Mouse (Mus musculus): ENCODE measurements around the gene Slc24a3. TPM values are rescaled to one million over a fixed set of nuclear protein-coding genes. Genes with fewer than 3 reads are reported as not detected.

The Slc24a3 gene
- polyA plus RNA-seq (2012; rRNA removed), result 9.8 and 11.9 TPM in 2 replicates

DNA sequence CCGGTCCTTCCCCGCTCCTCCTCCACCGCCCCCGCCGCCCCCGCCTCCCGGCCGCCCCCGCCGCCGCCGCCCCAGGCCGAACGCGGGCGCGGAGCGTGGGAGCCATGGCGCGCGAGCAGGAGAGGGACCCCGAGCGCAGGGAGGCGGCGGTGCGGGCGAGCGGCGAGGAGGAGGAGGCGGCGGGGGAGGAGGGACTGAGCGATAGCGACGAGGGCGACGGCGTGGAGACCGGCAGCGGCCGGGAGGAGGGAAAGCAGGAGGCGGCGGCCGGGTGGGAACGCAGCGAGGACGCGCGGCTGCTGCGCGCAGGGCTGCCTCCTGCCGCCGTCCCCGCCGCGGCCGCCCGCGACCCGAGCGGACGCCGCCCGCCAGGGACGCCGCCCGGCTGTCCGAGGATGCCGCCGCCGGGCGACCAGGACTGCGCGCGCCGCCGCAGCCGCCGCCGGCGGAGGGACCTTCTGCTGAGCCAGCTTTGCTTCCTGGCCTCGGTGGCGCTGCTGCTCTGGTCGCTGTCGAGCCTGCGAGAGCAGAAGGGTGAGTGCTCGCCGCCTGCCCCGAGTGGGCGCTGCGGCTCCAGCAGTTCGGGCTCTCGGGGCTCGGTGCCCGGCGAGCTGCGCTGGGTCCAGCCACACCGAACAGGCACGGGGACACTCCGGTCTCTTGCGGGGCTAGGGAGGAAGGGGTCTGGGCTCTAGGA, at the start of gene Slc24a3:
Gene Slc24a3, plus strand, starts transcription at position 91 of the 697 bp plus-strand sequence.
- DNase-seq (ENCODE audit: low read depth, low spot score), result peak; percentile 28
- under 1% methylated on average over 90 of the region's 100 CpGs for WGBS

DNA sequence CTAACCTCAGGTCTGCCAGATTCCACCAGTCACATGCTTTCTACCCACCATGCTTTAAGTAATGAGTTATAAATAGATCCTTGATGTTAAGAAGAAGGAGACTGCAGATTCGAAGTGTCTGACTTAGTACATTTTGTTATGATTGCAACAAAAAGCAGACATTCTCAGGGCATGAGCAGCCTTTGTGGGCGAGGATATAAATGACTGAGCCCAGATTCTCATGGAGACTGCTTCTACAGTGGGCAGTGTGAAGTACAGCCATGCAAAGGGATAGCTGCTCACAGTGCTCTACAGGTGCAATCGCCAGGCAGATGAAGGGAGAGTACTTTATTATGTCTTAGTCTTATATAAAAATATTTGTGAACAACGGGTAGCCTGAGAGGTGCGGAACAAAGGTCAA, 49.8 kb upstream of the Slc24a3 start:
- 45% methylated on average over 5 of the region's 5 CpGs for WGBS
- no peak for DNase-seq (ENCODE audit: low read depth, low spot score)

DNA sequence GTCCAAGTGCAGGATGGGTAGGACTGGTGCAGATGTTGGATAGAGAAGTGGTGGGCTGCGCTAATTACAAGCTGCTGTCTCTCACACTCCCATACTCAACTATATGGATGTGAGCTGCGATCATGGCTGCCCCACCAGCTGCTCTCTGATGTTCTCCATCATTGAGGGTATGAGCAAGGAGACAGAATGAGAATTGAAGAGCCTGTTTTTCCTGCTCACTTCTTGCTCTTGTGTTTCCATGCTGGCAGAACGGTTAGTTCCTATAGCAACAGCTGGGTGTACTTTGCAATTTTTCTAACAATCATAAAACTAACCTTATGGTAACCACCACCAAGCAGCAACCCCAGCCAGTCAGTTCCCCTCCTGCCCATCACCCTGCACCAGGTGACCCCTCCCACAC, 39.8 kb upstream of the Slc24a3 start:
- WGBS, result 61% methylated on average over 3 of the region's 3 CpGs
- DNase-seq (ENCODE audit: low read depth, low spot score), result no peak

DNA sequence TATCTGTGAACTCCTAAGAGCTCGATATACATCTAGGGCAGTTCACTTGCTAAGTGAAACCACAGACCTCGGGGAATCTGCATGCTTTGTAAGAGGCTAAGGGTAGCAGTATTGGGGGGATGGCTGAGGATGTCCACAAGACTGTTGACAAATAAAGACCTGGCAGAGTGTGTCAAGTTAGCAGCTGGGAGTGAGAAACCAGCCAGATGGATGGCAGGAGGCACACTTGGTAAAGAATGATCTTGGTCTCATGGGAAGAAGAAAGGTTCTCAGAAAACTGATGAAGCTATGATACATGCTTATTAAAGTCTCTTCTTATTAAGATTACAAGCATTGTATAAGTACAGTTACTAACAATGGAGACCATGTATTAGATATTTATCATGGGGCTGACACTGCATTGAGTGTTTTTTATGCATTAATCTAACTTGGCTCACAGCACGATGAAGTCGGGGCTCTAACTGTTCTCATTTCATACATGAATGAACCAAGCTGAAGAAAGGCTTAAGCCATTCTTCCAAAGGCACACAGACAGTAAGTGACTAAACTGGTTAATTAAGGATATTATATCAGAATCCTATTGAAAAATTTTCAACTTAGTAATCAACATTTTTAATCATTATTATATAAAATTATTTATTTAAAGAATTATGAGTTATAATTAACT, 30.8 kb upstream of the Slc24a3 start:
- 79% methylated on average over 4 of the region's 4 CpGs for WGBS
- DNase-seq (ENCODE audit: low read depth, low spot score), result no peak

DNA sequence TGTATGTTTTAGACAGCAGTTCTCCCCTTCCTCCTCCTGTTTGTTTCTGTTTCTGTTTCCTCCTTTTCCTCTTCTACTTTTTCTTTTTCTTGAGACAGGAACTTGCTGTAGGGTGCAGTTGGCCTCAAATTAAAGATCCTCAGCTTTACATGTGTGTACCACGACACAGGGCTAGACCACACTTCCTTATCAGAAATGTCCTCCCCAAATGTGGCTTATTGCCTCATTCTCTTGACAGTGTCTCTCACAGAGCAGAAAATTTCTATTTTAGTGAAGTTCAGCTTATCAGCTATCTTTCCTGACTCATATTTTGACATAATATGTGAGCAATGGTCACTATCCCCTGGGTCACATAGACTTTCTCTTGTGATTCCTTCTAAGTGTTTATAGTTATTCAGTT, 17.1 kb upstream of the Slc24a3 start:
- WGBS, result 65% methylated on average over 1 of the region's 1 CpGs
- DNase-seq (ENCODE audit: low read depth, low spot score), result no peak

DNA sequence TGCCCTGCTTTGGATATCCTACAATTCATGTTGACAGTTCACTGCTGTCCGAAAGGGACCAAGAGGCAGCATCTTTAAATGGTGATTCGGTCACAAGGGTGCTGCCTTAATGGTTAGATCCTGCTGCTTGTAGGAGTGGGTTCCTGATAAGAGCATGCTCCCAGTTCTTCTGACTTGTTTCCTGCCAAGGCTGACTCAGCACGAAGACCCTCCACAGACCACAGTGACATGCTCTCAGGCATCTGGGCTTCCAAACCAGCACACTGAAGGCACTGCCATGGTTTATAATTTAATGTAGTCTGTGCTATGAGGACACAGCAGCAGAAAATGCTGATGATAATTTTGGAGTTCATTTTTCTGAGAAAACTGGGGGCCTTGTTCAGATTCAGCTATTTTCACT, 16.7 kb upstream of the Slc24a3 start:
- DNase-seq (ENCODE audit: low read depth, low spot score), result no peak
- 78% methylated on average over 3 of the region's 3 CpGs for WGBS

DNA sequence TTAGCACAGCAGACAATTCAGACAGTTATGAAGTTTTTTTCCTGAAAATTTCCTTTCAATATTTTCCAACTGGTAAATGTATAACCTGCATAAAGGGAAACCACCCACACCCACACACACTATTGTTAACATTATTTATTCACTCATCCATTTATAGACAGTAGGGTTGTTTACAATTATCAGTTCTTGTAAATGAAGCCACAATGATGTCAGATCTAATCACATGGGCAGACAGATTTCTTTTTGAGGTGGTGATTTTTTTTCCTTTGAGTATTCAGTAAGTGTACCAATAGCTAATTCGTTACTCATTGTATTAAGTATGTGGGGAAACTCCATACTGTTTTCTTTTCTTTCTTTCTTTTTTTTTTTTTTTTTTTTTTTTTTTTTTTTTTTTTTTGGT, 15.3 kb upstream of the Slc24a3 start:
- WGBS, result 70% methylated on average over 1 of the region's 1 CpGs
- no peak for DNase-seq (ENCODE audit: low read depth, low spot score)

DNA sequence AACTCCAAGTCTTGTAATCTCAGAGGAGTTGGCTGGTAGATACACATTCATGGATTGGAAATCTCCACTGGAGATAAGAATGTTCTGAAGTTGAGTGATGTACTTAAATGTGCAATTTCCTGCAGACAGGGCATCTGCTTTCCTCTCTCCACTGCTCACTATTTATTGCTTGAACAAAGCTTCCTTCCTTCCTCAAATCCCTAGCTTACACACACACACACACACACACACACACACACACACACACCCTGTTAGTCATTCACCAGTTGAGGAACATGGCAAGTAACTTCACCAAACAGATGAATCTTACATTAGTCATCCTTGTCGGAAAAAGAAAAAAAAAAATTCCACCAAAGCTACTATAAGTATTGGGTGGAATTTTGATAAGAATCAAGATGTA, 8.6 kb upstream of the Slc24a3 start:
- WGBS, result 23% methylated on average over 1 of the region's 1 CpGs
- no peak for DNase-seq (ENCODE audit: low read depth, low spot score)

DNA sequence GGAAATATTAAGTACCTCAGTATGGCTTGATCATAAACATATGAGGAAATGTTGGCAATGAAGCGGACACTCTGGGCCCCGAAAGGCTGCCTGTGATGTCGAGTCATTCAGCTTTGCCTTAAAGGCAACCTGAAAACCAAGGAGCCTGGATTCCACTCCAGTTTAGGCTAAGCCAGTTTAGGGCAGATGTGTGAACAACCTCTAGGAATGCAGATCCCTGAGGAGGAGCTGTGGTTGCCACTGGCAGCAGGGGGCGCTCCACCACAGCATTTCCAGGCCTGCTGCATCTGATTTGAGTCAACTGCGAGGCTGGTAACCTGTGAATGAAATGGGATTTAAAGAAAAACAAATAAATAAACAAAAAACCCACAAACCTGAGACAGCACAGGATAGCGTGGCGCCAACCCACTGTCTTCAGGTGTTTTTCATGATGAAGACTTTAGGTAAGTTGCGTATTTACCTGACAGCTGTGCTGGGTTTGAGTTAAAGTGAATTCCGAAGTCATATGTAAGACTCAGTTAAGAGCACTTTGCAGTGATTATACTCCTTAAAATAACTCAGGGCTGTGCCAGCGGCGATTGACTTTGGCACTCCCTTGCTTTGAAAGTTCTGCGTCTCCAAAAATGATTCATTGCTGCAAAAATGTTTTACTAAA, 6.4 kb upstream of the Slc24a3 start:
- WGBS, result 29% methylated on average over 12 of the region's 12 CpGs

DNA sequence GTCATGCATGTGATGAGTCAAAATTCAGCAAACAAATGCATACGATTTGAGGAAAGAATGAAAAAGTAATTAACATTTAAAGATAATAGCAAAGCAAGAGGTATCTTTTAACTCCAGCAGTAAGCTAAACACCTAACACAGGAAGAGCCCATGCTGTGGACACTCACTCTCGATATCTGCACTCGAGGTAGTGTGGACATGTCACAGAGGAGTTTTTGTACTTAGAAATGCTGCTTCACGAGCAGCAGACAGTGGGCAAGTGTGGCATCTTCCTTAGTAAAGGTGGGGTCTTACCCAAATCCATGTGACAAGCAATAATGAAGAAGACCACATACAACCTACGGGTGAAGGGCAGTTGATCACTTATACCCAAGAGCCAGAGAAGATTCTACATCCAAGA, 3.5 kb upstream of the Slc24a3 start:
- WGBS, result 75% methylated on average over 5 of the region's 5 CpGs
- no peak for DNase-seq (ENCODE audit: low read depth, low spot score)

More for the DNA sequence above, 6.4 kb upstream of the Slc24a3 start:
- peak; percentile 39 for DNase-seq (ENCODE audit: low read depth, low spot score)

DNA sequence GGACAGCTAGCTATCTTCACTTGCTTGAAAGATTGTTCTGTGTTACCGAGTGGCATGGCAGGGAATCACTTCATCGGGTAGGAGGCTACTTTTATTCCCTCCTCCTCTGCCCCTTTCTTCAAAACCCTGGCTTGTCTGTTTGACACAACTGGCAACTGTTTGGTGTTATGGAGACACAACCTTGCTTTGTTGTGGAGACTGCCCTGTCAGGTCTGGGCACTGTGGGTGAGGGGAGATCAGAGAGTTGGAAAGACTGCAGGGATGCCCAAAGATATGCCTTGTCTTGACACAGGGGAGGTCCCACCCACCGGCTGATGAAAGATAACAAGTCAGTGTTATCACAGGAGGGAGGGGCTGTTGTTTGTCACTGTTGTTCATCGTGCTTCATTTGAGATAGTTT, 3.0 kb upstream of the Slc24a3 start:
- no peak for DNase-seq (ENCODE audit: low read depth, low spot score)

DNA sequence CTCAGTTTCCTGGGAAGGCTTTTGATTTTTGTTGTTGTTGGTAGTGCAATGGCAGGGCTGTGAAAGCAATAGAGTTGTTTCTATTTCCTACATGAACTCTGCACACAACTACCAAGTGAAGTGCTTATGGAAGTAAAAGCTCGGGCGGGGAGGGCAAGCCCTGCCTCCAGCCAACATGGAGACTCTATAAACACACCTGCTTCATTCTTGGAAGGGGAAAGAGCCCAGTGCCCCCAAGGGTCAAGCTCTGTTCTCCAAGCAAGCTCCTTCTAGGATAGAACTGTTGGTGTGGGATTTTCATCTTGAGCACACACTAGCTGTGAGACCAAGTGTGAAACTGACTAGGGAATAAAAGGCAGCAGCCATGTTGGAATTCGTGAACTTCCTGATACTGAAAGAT, 2.5 kb upstream of the Slc24a3 start:
- WGBS, result 54% methylated on average over 3 of the region's 3 CpGs
- no peak for DNase-seq (ENCODE audit: low read depth, low spot score)

More for the DNA sequence above, 3.0 kb upstream of the Slc24a3 start:
- 35% methylated on average over 4 of the region's 4 CpGs for WGBS

DNA sequence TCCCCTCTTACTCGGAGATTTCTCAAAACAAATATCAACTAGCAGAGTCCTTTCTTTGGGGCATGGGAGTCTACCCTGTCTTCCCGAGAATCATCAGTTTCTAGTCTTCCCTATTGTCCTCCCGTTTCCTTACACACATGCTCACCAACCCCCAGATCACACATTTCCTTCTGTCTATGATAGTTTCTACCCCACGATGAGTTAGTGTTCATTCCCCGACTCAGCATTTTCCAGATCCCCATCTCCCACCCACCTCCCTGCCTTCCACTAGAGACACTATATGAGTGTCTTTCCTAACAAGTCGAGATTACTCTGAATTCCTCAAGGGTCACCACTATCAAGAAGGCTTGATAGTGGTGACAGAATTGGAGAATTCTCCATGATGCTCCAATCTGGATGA, 1.7 kb upstream of the Slc24a3 start:
- DNase-seq (ENCODE audit: low read depth, low spot score), result no peak
- WGBS, result 90% methylated on average over 6 of the region's 6 CpGs

DNA sequence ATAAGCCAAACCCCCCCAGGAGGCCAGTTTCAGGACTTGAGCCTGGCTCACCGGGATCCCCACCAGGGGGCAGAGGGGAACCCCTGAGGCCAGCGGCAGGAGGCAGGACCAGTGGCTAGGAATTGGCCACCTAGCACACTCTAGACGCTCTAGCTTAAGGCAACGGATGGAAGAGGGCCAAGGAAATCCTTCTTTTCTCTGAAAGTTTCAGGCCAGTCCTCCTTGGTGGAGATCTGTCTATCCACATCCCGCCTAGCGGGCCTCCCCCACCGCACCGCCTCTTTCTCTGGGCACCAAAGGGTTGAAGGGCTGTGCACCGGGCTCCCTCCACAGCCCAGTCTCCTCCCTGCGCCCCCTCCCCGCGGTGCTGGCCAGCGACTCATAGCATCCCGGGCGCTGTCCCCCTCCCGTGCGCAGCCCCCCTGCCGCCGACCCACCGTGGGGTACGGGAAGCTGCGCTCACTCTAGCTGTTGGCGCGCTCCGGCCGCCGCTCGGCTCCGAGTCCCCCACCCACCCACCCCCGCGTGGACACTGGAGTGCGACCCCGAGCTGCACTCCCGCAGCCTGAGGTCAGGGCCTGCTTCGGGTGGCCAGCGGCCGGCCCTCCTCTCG, 397 bp upstream of the Slc24a3 start:
- no peak for DNase-seq (ENCODE audit: low read depth, low spot score)
- 3% methylated on average over 38 of the region's 38 CpGs for WGBS

DNA sequence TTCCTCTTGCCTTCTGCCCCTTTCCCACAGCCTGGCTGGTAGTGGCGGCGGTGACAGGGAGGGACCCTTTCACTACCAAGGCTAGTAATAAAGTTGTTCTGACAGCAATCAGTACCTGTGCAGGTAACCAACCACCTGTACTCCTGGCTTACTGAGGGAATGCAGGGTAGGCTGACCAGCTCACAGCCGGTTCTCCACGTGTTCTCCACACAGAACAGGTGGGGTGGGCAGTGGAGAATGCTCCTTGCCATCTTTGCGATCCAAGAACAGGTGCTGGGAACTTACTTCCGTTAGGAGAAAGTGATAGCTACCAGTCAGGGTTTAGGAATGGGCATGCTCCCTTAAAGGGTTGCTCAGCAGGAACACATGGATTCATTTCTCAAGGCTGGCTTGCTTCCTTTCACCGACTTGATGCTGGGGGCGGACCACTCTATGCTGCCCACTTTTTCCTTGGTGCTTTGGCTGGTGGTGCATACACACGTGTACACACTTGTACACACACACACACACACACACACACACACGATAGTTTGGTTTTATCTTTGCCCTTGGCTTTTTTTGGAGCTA, 934 bp downstream of the Slc24a3 start:
- DNase-seq (ENCODE audit: low read depth, low spot score), result no peak
- WGBS, result 7% methylated on average over 10 of the region's 10 CpGs

DNA sequence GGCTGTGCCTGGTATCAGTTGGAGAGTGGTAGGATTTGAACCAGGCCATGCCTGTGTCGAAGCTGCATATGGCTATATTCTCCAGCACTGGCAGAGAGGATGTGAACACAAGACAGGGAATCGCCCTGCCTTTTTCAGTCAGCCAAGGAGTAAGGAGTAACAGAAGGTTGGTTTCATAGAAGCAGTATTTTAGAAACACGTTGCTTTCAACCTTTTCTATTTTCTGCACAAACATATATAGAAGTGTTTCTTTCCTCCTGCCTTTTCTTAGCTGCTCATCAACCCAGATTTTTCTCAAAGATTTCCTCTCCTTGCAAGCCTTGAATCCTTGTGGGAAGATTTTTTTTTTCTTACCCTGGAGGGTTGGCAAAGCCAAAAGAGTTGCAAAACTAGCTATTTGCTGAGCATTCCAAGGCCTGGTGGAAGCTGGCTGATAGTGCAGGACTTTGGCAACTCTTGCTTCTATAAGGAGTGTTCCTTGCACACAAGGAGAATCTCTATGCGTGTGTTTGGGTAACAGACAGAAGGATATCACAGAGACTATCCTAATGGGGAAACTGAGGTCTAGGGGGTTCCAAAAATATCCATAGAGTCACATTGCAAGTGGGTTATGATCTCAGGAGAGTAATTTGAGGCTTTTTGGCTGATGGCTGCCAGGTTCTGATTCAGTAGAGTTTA, 5.6 kb downstream of the Slc24a3 start:
- WGBS, result 82% methylated on average over 4 of the region's 4 CpGs
- no peak for DNase-seq (ENCODE audit: low read depth, low spot score)

DNA sequence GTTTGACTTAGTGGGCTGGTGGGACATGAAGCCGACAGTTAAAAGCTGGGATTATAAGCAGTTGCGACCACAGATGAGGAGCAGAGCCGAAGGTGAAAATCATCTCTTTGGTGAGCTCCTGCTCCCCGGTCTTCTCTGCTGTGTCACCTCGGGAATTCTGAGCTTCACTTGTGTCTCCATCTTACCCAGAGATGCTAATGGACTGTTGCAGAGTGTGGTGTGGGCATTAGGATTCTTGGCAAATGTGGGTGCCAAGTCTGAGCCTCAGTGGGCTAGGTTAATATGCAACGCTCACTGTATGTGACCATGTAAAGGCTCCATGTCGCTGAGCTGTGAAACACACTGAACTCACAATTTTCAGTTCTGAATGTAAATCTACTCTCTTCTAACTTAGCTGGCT, 7.5 kb downstream of the Slc24a3 start:
- no peak for DNase-seq (ENCODE audit: low read depth, low spot score)
- 90% methylated on average over 7 of the region's 7 CpGs for WGBS

DNA sequence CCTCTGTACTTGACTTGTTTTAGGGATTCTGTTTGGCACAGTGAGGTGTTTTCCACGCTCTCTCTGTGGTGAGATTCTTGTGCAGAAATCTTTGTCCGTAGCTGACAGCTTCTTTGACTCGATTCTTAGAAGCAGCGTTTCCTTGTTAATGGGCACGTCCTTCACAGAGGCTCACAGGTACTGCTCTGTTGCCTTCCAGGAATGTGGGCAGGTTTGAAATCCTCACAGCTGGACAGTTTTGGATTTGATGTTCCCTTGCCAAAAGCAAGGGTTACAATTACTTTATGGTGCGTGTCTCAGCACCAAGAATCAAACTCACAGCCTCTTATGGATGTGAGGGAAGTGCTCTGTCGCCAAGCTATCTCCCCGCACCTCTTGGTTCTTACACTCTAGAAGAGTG, 14.9 kb downstream of the Slc24a3 start:
- WGBS, result 69% methylated on average over 8 of the region's 8 CpGs

DNA sequence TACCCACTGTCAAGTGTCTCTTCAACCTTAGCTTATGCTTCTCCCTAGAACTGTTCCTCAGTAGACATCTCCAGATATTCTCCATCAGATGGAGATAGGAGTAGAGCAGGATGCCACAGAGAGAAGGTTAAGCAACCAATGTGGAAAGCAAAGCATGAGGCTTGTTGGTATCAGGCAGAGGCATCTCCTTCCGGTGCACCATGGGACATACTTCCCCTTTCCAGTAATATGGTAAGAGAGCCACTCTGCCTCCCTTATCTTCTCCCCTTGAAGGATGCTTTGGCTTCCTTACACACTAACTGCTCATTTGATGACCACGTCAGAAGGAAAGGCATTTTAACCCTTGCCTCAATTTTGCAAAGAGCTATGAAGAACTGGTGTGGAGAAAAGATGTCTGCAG, 21.3 kb downstream of the Slc24a3 start:
- no peak for DNase-seq (ENCODE audit: low read depth, low spot score)
- 59% methylated on average over 2 of the region's 2 CpGs for WGBS

More for the DNA sequence above, 14.9 kb downstream of the Slc24a3 start:
- DNase-seq (ENCODE audit: low read depth, low spot score), result no peak

DNA sequence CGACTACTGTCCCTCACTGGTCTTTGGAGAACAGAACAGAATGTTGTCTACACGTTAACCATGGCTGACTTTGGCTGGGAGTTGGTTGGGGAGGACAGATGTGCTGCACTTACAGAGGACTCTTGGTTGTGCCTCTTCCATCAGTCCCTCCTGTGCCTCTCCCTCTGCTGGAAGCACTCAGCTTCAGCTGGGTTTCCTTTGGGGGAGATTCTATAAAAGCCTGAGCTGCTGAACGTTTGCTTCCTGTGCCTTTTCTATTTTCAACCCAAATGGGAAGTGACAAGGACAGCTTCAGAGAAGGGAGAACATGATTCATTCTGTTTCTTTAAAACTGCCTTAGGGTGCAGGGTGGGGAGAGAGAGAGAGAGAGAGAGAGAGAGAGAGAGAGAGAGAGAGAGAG, 28.5 kb downstream of the Slc24a3 start:
- DNase-seq (ENCODE audit: low read depth, low spot score), result no peak
- WGBS, result 71% methylated on average over 3 of the region's 3 CpGs
